Mouse (Mus musculus) intestine, embryonic 15.5 days (tissue): ENCODE measurements around the gene Gm10392. TPM values are rescaled to one million over a fixed set of nuclear protein-coding genes. Genes with fewer than 3 reads are reported as not detected.

Source experiments
- ATAC-seq: fragments of 200-750 bp; cut with Nextera tagmentation; 2 replicates; pipeline ENCODE4 v1.8.0; 2017; ENCODE audit warnings: moderate TSS enrichment, moderate library complexity
- H3K27ac ChIP-seq: fragments of 300-500 bp; sonication (generic); 2 replicates; pipeline ENCODE4 v1.5.1; 2015; ENCODE audit warnings: mild to moderate bottlenecking, inconsistent platforms
- H3K27me3 ChIP-seq: fragments of 300-500 bp; sonication (generic); replicated peaks from 2 replicates; pipeline ENCODE4 v1.6.1; 2015; ENCODE audit warnings: inconsistent platforms
- H3K36me3 ChIP-seq: fragments of 300-500 bp; sonication (generic); 2 replicates; pipeline ENCODE4 v1.6.1; 2015; ENCODE audit warnings: inconsistent platforms
- H3K4me1 ChIP-seq: fragments of 300-500 bp; sonication (generic); replicated peaks from 2 replicates; pipeline ENCODE4 v1.6.1; 2015; ENCODE audit warnings: inconsistent platforms
- H3K4me2 ChIP-seq: fragments of 300-500 bp; sonication (generic); replicated peaks from 2 replicates; pipeline ENCODE4 v1.6.1; 2015; ENCODE audit warnings: mild to moderate bottlenecking, inconsistent platforms
- H3K4me3 ChIP-seq: fragments of 300-500 bp; sonication (generic); replicated peaks from 2 replicates; pipeline ENCODE4 v1.5.1; 2015; ENCODE audit warnings: inconsistent platforms
- H3K9ac ChIP-seq: fragments of 300-500 bp; sonication (generic); 2 replicates; pipeline ENCODE4 v1.6.1; 2015; ENCODE audit warnings: inconsistent platforms
- H3K9me3 ChIP-seq: fragments of 300-500 bp; sonication (generic); 2 replicates; pipeline ENCODE4 v1.6.1; 2016; ENCODE audit warnings: inconsistent platforms
- WGBS: fragments of 180-500 bp; shearing (Covaris S2); methylation state at CpG from one replicate; pipeline ENCODE4 v1.1.7; 2015; 5-methylcytosine and 5-hydroxymethylcytosine counted together
- polyA plus RNA-seq: library from polyadenylated mRNA; unstranded; fragments of >200 nt; fragmentation: Nextera tagmentation; extraction: Ambion mirVana; gene quantifications from 2 replicates; pipeline ENCODE4 v1.2.1, GENCODE M21; 2015

The Gm10392 gene
- polyA plus RNA-seq, 1 experiment from 2014 or later: not detected

DNA sequence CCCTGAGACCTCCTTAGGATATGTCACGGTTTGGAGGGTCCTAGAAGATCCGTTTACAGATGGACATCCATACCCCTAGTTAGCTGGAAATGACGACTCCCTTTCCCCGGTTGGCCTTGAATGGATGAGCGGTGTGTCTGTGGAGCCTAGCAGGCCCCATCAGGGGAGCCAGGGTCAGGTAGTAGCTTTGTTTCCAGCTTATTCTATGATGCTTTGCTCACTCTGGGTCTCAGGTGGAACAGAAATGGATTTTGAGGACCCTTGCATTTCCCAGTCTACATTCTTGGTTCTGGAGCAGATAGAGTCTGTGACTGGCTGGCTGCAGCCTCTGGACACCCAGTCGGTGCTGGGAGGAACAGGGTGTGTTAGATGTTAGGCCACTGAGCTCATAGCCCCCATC, 24.2 kb downstream of the Gm10392 start:
- Histone ChIP-seq H3K9ac (peak overlapping the region; percentile 90), H3K4me1 (peaks cover 65% of the 10 kb centered on the region), H3K4me2 (peak overlapping the region; percentile 97), H3K36me3 (peaks cover 6% of the 10 kb centered on the region), H3K27me3 (no peaks in the 10 kb centered on the region), H3K27ac (peak overlapping the region; percentile 4; the same call in 1 of the 2 replicates), H3K4me3 (peak overlapping the region; percentile 96), H3K9me3 (no peaks in the 10 kb centered on the region)
- ATAC-seq: no peak
- WGBS: 63% methylated on average over 6 of the region's 6 CpGs

- Histone ChIP-seq H3K4me3 (peak overlapping the region; percentile 96), H3K27me3 (no peaks in the 10 kb centered on the region), H3K9ac (peak overlapping the region; percentile 90), H3K4me1 (peaks cover 65% of the 10 kb centered on the region), H3K9me3 (no peaks in the 10 kb centered on the region), H3K36me3 (peaks cover 2% of the 10 kb centered on the region), H3K27ac (peak overlapping the region; percentile 90), H3K4me2 (peak overlapping the region; percentile 97)
- no peak for ATAC-seq
- 25% methylated on average over 4 of the region's 4 CpGs for WGBS
Measured at GRCm38 (mm10) chr11:77494344-77494676, 24.7 kb downstream of the Gm10392 start.

GRCm38 (mm10) chr11:77493512-77494343, 25.3 kb downstream of the Gm10392 start, which contains the start of gene Git1:
Git1 (plus strand) TSS chr11:77493562.
- no peaks in the 10 kb centered on the region for H3K27me3 ChIP-seq
- H3K27ac ChIP-seq: peak within 1 kb of the TSS; percentile 90
- peak within 1 kb of the TSS; percentile 97 for H3K4me2 ChIP-seq
- ATAC-seq: peak; percentile 7
- peaks cover 69% of the 10 kb centered on the region for H3K4me1 ChIP-seq
- H3K9ac ChIP-seq: peak within 1 kb of the TSS; percentile 90
- H3K4me3 ChIP-seq: peak within 1 kb of the TSS; percentile 96
- H3K9me3 ChIP-seq: no peaks in the 10 kb centered on the region
- no peaks in the 10 kb centered on the region for H3K36me3 ChIP-seq
- under 1% methylated on average over 50 of the region's 74 CpGs for WGBS

GRCm38 (mm10) chr11:77492911-77493332, 26.1 kb downstream of the Gm10392 start:
- ATAC-seq: peak; percentile 82
- Histone ChIP-seq H3K9ac (peak overlapping the region; percentile 90), H3K4me2 (peak overlapping the region; percentile 97), H3K4me3 (peak overlapping the region; percentile 96), H3K27ac (peak overlapping the region; percentile 90), H3K9me3 (no peaks in the 10 kb centered on the region), H3K4me1 (peaks cover 69% of the 10 kb centered on the region), H3K27me3 (no peaks in the 10 kb centered on the region), H3K36me3 (no peaks in the 10 kb centered on the region)
- WGBS: under 1% methylated on average over 27 of the region's 32 CpGs

- H3K4me1 ChIP-seq: peaks cover 65% of the 10 kb centered on the region
- 2% methylated on average over 15 of the region's 18 CpGs for WGBS
- no peak for ATAC-seq
- H3K4me3 ChIP-seq: peak overlapping the region; percentile 96
- H3K27ac ChIP-seq: peak overlapping the region; percentile 90
- peak overlapping the region; percentile 97 for H3K4me2 ChIP-seq
- H3K9ac ChIP-seq: peak overlapping the region; percentile 61
- H3K36me3 ChIP-seq: no peaks in the 10 kb centered on the region
- H3K27me3 ChIP-seq: no peaks in the 10 kb centered on the region
- no peaks in the 10 kb centered on the region for H3K9me3 ChIP-seq
Measured at GRCm38 (mm10) chr11:77492311-77492871, 26.6 kb downstream of the Gm10392 start.

GRCm38 (mm10) chr11:77491502-77492291, 27.3 kb downstream of the Gm10392 start:
- Histone ChIP-seq H3K36me3 (no peaks in the 10 kb centered on the region), H3K9ac (peak overlapping the region; percentile 61), H3K4me3 (peak overlapping the region; percentile 96), H3K27me3 (no peaks in the 10 kb centered on the region), H3K27ac (peak overlapping the region; percentile 88), H3K4me2 (peak overlapping the region; percentile 97), H3K4me1 (peaks cover 60% of the 10 kb centered on the region), H3K9me3 (no peaks in the 10 kb centered on the region)
- under 1% methylated on average over 23 of the region's 23 CpGs for WGBS
- ATAC-seq: peak; percentile 64

DNA sequence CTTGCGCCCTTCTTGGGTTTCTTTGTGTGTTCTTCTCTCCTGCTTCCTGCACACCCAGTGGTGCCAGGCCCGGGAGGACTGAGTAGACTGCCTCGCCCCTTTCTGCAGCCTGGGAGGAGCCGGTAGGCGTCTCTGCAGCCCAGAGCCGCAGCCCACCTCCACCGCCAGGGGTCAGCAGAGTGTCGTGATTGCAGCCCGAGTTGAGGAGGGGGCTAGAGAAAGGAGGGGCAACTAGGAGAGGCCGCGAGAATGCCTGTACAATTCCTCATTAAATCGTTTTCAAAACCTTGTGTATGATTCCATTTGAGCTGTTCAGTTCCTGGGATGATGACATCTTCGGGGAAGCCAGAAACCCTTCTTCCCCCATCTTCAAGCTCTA, 27.9 kb downstream of the Gm10392 start:
- Histone ChIP-seq H3K9me3 (no peaks in the 10 kb centered on the region), H3K4me2 (peak overlapping the region; percentile 97), H3K9ac (peak overlapping the region; percentile 61), H3K36me3 (no peaks in the 10 kb centered on the region), H3K4me1 (peaks cover 62% of the 10 kb centered on the region), H3K4me3 (peak overlapping the region; percentile 96), H3K27me3 (no peaks in the 10 kb centered on the region), H3K27ac (peak overlapping the region; percentile 88)
- ATAC-seq: peak; percentile 62
- WGBS: under 1% methylated on average over 13 of the region's 13 CpGs

- Histone ChIP-seq H3K27ac (peak overlapping the region; percentile 88), H3K4me3 (peak overlapping the region; percentile 96; the same call in 1 of the 2 replicates), H3K9ac (no peak overlapping the region), H3K36me3 (no peaks in the 10 kb centered on the region), H3K9me3 (no peaks in the 10 kb centered on the region), H3K4me2 (peak overlapping the region; percentile 97), H3K4me1 (peaks cover 64% of the 10 kb centered on the region), H3K27me3 (no peaks in the 10 kb centered on the region)
- no peak for ATAC-seq
- WGBS: 69% methylated on average over 6 of the region's 6 CpGs
Measured at GRCm38 (mm10) chr11:77490451-77490850, 28.5 kb downstream of the Gm10392 start.

DNA sequence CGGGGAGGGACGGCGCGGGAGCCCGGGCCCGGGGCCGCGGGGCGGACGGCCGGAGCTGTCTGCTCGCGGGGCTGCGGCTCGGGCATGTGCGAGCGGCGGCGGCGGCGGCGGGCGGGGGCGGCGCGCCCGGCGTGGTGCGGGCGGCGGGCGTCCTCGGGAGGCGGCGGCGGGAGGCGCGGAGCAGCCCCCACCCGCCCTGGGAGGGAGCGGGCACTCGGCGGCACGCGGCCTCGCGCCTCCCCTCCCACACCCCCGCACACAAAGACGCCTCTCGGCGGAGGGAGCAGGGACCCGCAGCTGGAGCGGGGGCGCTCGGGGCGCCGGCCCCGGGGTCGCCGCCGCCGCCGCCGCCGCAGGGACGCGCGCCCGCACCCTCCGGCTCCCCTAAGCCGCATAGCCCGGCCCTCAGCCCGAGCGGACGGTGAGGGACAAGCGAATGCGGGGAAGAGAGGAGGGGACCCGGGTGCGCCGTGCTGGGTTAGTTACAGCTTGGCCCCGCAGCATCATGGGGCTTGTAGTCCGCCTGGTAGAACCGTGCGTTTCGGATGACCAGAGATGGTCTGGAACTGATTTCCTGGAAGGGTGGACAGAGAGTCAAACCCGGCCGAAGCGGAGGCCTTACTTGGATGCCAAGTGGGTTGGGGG, 29.3 kb downstream of the Gm10392 start, which contains the start of gene Ankrd13b:
TSS of gene Ankrd13b (minus strand) at position 88 of the 645 bp plus-strand sequence.
- Histone ChIP-seq H3K9me3 (no peaks in the 10 kb centered on the region), H3K27ac (0 out of 2 replicates have a peak within 1 kb of the TSS, but pooled peaks have one; percentile 36), H3K27me3 (no peaks in the 10 kb centered on the region), H3K4me1 (peaks cover 62% of the 10 kb centered on the region), H3K36me3 (no peaks in the 10 kb centered on the region), H3K4me2 (peak within 1 kb of the TSS; percentile 97), H3K4me3 (peak within 1 kb of the TSS; percentile 90), H3K9ac (peak within 1 kb of the TSS; percentile 75)
- WGBS: 1% methylated on average over 73 of the region's 87 CpGs
- peak; percentile 28; the same call in 1 of the 2 replicates for ATAC-seq

DNA sequence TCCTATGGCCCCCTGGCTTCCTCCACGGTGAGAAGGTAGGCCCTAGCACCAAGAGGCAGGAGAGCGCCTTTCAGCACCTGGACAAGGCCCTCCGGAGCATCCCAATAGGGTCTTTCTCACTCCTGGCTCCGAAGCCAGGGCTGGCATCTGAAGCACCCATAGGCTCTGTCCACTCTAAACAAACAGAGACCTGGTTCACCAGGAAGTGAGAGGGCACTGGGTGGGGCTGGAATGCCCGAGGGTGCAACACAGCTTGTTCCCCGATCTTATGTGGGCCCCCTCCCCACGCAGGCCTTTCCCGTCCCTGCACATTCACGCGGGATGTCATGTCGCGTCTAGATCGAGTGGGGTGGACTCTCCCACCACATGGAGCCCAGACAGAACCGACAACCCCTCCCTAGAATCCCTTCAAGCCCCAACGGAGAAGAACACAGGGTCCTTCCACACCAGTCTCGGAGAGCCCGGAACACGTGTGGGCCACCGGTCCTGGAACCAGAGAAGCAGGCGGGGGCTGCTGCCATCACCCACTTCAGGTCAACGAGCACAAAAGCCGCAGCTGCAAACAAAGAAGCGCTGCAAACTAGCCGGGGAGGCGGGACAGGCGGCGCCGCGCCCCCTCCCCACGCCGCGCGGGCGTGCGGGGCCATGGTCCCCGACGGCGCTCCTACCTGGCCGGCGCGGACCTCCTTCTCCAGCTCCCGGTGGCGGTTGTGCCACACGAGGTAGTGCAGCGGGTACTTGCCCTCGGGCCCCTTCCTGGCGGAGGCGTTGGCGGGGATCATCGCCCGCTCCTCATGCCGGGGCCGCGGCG, 30.0 kb downstream of the Gm10392 start:
- 2% methylated on average over 46 of the region's 55 CpGs for WGBS
- no peak overlapping the region for H3K27ac ChIP-seq
- peak overlapping the region; percentile 97 for H3K4me2 ChIP-seq
- no peaks in the 10 kb centered on the region for H3K27me3 ChIP-seq
- no peaks in the 10 kb centered on the region for H3K9me3 ChIP-seq
- H3K4me3 ChIP-seq: peak overlapping the region; percentile 90
- H3K9ac ChIP-seq: peak overlapping the region; percentile 75
- peaks cover 54% of the 10 kb centered on the region for H3K4me1 ChIP-seq
- ATAC-seq: no peak
- H3K36me3 ChIP-seq: no peaks in the 10 kb centered on the region

- H3K27me3 ChIP-seq: no peaks in the 10 kb centered on the region
- H3K27ac ChIP-seq: no peak overlapping the region
- no peak overlapping the region for H3K9ac ChIP-seq
- ATAC-seq: no peak
- H3K4me1 ChIP-seq: peaks cover 52% of the 10 kb centered on the region
- no peak overlapping the region for H3K4me2 ChIP-seq
- WGBS: 71% methylated on average over 5 of the region's 5 CpGs
- H3K36me3 ChIP-seq: no peaks in the 10 kb centered on the region
- H3K4me3 ChIP-seq: no peak overlapping the region
- no peaks in the 10 kb centered on the region for H3K9me3 ChIP-seq
Measured at GRCm38 (mm10) chr11:77486798-77487197, 32.2 kb downstream of the Gm10392 start.
